Mouse (Mus musculus): Measurements from ENCODE around the gene Ipo9. TPM values are rescaled to one million over a fixed set of nuclear protein-coding genes. Genes with fewer than 3 reads are reported as not detected.
"Not testable (repeated sequence)": the region's sequence is repeated elsewhere in the genome, so short reads cannot be mapped to it uniquely, and the experiment has no call there.

Gene Ipo9
- polyA plus RNA-seq, 1 experiment from 2014 or later = 209 TPM

- peaks cover 100% of the 10 kb centered on the region for H3K36me3 ChIP-seq
- no peak for DNase-seq (ENCODE audit: low spot score)
Observed at GRCm38 (mm10) chr1:135413996-135414395, 16.3 kb downstream of the Ipo9 start.

DNA sequence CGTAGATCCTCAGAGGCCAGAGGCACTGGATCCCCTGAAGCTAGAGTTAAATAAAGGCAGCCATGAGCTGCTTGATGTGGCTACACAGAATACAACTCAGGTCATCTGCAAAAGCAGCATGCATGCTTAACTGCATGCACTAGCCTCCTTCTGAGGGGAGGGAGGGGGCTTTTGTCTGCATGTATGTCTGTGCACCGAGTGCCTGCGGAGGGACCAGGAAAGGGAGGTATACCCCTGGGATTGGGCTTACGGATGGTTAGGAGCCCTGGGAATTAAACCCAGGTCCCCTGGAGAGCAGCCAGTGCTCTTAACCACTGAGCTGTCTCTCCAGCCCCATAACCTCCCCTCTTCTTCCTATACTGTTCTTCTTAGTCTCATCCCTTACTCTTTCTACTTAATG lies 18.2 kb downstream of the Ipo9 start:
- Histone ChIP-seq H3K27me3 (ENCODE audit: low read depth, poor library complexity, severe bottlenecking) (no peaks in the 10 kb centered on the region), H3K36me3 (peaks cover 100% of the 10 kb centered on the region), H3K9me3 (replicated peaks) (no peaks in the 10 kb centered on the region), H3K4me1 (no peaks in the 10 kb centered on the region), H3K4me3 (no peak overlapping the region), H3K27ac (no peak overlapping the region)
- no peak for DNase-seq (ENCODE audit: low spot score)
- WGBS = 81% methylated on average over 4 of the region's 4 CpGs

More at GRCm38 (mm10) chr1:135413996-135414395, 16.3 kb downstream of the Ipo9 start:
- Histone ChIP-seq H3K27ac (no peak overlapping the region), H3K9me3 (replicated peaks) (no peaks in the 10 kb centered on the region), H3K27me3 (ENCODE audit: low read depth, poor library complexity, severe bottlenecking) (no peaks in the 10 kb centered on the region), H3K4me1 (no peaks in the 10 kb centered on the region), H3K4me3 (no peak overlapping the region)

DNA sequence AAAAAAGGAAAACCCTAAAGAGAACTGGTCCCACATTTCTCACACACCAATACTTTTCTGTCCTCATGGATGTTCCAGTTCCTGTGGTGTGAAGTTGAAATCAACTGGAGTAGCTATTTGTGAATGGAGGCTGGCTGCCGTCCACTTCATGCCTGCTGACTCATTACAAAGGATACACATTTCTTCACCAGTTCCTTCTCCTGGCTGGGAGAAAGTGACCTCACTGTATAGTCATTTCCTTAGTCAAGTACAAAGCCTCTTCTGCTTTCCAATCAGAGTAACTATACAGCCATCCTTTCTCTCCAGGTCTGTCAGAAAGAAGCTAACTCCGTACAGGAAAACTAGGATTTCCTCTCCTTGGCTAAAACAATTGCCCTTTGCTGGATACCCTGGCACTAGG lies 19.3 kb downstream of the Ipo9 start:
- DNase-seq (ENCODE audit: low spot score) = no peak
- peaks cover 100% of the 10 kb centered on the region for H3K36me3 ChIP-seq
- no peaks in the 10 kb centered on the region for H3K27me3 ChIP-seq (ENCODE audit: low read depth, poor library complexity, severe bottlenecking)
- H3K9me3 ChIP-seq (replicated peaks) = no peaks in the 10 kb centered on the region
- 97% methylated on average over 2 of the region's 2 CpGs for WGBS
- H3K27ac ChIP-seq = no peak overlapping the region
- no peak overlapping the region for H3K4me3 ChIP-seq
- no peaks in the 10 kb centered on the region for H3K4me1 ChIP-seq

GRCm38 (mm10) chr1:135408973-135409372 lies 21.3 kb downstream of the Ipo9 start:
- no peak for DNase-seq (ENCODE audit: low spot score)
- Histone ChIP-seq H3K9me3 (replicated peaks) (no peaks in the 10 kb centered on the region), H3K27me3 (ENCODE audit: low read depth, poor library complexity, severe bottlenecking) (no peaks in the 10 kb centered on the region), H3K4me3 (no peak overlapping the region), H3K27ac (no peak overlapping the region), H3K4me1 (no peaks in the 10 kb centered on the region), H3K36me3 (peaks cover 100% of the 10 kb centered on the region)
- WGBS = 95% methylated on average over 4 of the region's 4 CpGs

DNA sequence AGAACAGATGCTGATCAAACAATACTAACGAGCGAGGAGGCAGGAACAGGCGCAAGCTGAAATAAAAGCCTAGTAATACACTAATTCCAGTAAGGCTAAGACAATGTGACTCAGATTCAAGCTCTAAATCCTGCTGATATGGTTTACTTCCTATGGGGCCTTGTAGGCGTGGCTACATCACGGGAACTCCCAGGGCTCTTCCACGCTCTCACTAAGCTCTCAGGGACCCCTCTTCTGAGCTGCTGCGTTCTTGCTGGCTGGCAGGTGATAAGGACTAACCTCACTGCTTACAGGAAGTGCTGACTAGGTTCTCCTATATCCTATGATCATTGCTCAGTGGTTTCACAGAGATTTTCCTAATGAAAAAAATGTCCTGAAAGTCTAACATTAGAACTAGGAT lies 24.9 kb downstream of the Ipo9 start:
- H3K27ac ChIP-seq = no peak overlapping the region
- no peaks in the 10 kb centered on the region for H3K27me3 ChIP-seq (ENCODE audit: low read depth, poor library complexity, severe bottlenecking)
- 91% methylated on average over 7 of the region's 7 CpGs for WGBS
- H3K4me1 ChIP-seq = no peaks in the 10 kb centered on the region
- no peak overlapping the region for H3K4me3 ChIP-seq
- no peaks in the 10 kb centered on the region for H3K9me3 ChIP-seq (replicated peaks)
- H3K36me3 ChIP-seq = peaks cover 100% of the 10 kb centered on the region
- no peak for DNase-seq (ENCODE audit: low spot score)

- no peaks in the 10 kb centered on the region for H3K9me3 ChIP-seq (replicated peaks)
- no peak for DNase-seq (ENCODE audit: low spot score)
- WGBS = 95% methylated on average over 3 of the region's 3 CpGs
- H3K36me3 ChIP-seq = peaks cover 99% of the 10 kb centered on the region
- no peak overlapping the region for H3K4me3 ChIP-seq
- H3K4me1 ChIP-seq = no peaks in the 10 kb centered on the region
- H3K27ac ChIP-seq = no peak overlapping the region
- no peaks in the 10 kb centered on the region for H3K27me3 ChIP-seq (ENCODE audit: low read depth, poor library complexity, severe bottlenecking)
Observed at GRCm38 (mm10) chr1:135401452-135402110, 28.7 kb downstream of the Ipo9 start.

DNA sequence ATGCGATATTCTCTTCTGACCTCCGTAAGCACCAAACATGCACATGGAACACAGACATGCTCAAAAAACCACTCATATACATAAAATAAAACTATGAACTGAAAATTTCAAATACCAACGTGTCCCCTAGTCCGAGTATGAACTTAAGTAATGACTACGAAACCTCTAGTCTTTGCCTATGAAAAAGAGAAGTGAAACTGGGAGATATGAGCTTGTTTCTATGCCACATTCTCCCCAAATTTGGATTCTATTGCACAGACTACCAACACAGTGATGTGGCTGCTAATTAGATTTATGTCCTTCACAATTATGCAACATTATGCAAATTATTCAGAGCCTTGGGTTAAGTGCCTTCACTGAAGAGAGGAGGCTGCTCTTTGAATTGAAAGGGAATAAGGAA lies 30.8 kb downstream of the Ipo9 start:
- H3K4me1 ChIP-seq = no peaks in the 10 kb centered on the region
- WGBS = 95% methylated on average over 5 of the region's 5 CpGs
- H3K27ac ChIP-seq = no peak overlapping the region
- DNase-seq (ENCODE audit: low spot score) = no peak
- H3K36me3 ChIP-seq = peaks cover 99% of the 10 kb centered on the region
- H3K27me3 ChIP-seq (ENCODE audit: low read depth, poor library complexity, severe bottlenecking) = no peaks in the 10 kb centered on the region
- no peaks in the 10 kb centered on the region for H3K9me3 ChIP-seq (replicated peaks)
- no peak overlapping the region for H3K4me3 ChIP-seq

DNA sequence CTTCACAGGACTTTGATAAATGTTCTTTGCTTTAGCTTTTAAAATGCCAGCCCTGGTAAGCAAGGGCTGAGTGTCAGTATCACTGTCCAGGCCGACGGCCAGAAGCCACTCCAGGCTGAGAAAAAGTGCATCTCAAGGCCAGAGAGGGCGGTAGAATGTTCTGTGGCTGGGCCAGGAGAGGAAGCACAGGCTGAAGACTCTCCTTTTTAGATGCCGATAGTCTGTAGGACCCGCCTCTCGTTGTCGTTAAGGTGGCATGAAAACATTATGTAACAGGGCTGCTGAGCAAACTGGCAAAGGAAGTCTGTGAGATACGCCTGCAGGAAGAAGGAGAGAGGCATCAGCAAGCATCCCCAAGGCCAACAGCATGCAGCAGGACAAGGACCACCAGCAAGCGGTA lies 45.1 kb downstream of the Ipo9 start:
- Histone ChIP-seq H3K4me1 (0 out of 2 replicates have a peak, but pooled peaks cover 3% of the 10 kb centered on the region), H3K27ac (no peak overlapping the region), H3K4me3 (no peak overlapping the region), H3K36me3 (peaks cover 87% of the 10 kb centered on the region), H3K9me3 (replicated peaks) (no peaks in the 10 kb centered on the region), H3K27me3 (ENCODE audit: low read depth, poor library complexity, severe bottlenecking) (no peaks in the 10 kb centered on the region)
- WGBS = 91% methylated on average over 9 of the region's 9 CpGs
- DNase-seq (ENCODE audit: low spot score) = no peak

- no peak for DNase-seq (ENCODE audit: low spot score)
- over 99% methylated on average over 5 of the region's 5 CpGs for WGBS
Observed at GRCm38 (mm10) chr1:135384171-135384570, 46.1 kb downstream of the Ipo9 start.

GRCm38 (mm10) chr1:135381560-135381959 lies 48.7 kb downstream of the Ipo9 start:
- Histone ChIP-seq H3K36me3 (peaks cover 51% of the 10 kb centered on the region), H3K4me1 (peaks cover 11% of the 10 kb centered on the region; the same call in 1 of the 2 replicates)
- not testable (repeated sequence) for H3K27me3 ChIP-seq (ENCODE audit: low read depth, poor library complexity, severe bottlenecking); DNase-seq (ENCODE audit: low spot score); H3K9me3 ChIP-seq (replicated peaks); H3K4me3 ChIP-seq; H3K27ac ChIP-seq
- WGBS = 58% methylated on average over 6 of the region's 6 CpGs

More at GRCm38 (mm10) chr1:135384171-135384570, 46.1 kb downstream of the Ipo9 start:
- Histone ChIP-seq H3K36me3 (peaks cover 78% of the 10 kb centered on the region), H3K4me3 (no peak overlapping the region), H3K27ac (no peak overlapping the region), H3K9me3 (replicated peaks) (no peaks in the 10 kb centered on the region), H3K4me1 (0 out of 2 replicates have a peak, but pooled peaks cover 3% of the 10 kb centered on the region), H3K27me3 (ENCODE audit: low read depth, poor library complexity, severe bottlenecking) (no peaks in the 10 kb centered on the region)

GRCm38 (mm10) chr1:135380071-135380991 lies 50.0 kb downstream of the Ipo9 start:
- Histone ChIP-seq H3K9me3 (replicated peaks) (no peaks in the 10 kb centered on the region), H3K4me1 (peaks cover 13% of the 10 kb centered on the region), H3K27ac (no peak overlapping the region), H3K36me3 (peaks cover 39% of the 10 kb centered on the region), H3K27me3 (ENCODE audit: low read depth, poor library complexity, severe bottlenecking) (no peaks in the 10 kb centered on the region), H3K4me3 (no peak overlapping the region)
- DNase-seq (ENCODE audit: low spot score) = no peak
- WGBS = 80% methylated on average over 15 of the region's 15 CpGs

DNA sequence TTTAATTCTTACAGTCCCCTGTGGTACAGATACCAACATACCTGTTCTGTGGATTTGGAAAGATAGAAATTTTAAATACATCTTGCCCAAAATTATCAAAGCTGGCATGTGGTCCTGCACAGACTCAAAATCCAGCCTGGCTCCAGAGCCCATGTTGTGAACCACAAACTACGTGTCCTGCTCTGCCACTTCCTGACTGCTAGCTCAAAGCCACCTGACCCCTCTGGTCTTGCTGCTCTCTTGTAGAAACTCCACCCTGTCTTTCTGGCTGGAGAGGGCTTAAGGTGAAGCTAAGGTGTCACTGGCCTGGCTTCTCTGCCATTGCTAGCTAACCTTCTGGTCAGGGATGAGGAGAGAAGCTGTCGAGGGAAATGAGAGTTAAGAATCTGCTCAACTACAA lies 51.3 kb downstream of the Ipo9 start:
- no peak overlapping the region for H3K4me3 ChIP-seq
- H3K4me1 ChIP-seq = peaks cover 26% of the 10 kb centered on the region
- WGBS = 53% methylated on average over 2 of the region's 2 CpGs
- H3K36me3 ChIP-seq = peaks cover 26% of the 10 kb centered on the region
- H3K27me3 ChIP-seq (ENCODE audit: low read depth, poor library complexity, severe bottlenecking) = no peaks in the 10 kb centered on the region
- H3K9me3 ChIP-seq (replicated peaks) = no peaks in the 10 kb centered on the region
- H3K27ac ChIP-seq = no peak overlapping the region
- no peak for DNase-seq (ENCODE audit: low spot score)

DNA sequence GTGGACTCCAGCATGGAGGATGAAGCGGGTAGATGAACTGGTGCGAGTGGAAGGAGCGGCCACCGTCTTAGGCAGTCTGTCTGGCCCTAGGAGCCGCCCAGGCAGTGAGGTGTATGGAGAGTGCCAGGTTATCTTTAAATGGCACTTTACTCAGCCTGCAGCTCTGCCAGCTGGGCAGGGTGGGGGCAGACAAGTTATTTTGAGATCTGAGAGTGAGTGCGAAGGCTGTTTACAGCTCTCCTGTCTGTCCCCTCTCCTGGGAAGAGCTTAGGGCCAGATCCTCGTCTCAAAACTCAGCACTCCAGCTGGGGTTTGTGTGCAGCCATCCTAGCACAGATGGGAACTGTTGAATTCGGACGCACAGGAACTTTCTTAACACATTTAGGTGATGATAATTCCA lies 51.7 kb downstream of the Ipo9 start:
- 64% methylated on average over 9 of the region's 9 CpGs for WGBS

More for the DNA sequence above, 51.7 kb downstream of the Ipo9 start:
- H3K4me3 ChIP-seq = no peak overlapping the region
- no peaks in the 10 kb centered on the region for H3K27me3 ChIP-seq (ENCODE audit: low read depth, poor library complexity, severe bottlenecking)
- peaks cover 22% of the 10 kb centered on the region for H3K36me3 ChIP-seq
- DNase-seq (ENCODE audit: low spot score) = no peak
- no peak overlapping the region for H3K27ac ChIP-seq
- no peaks in the 10 kb centered on the region for H3K9me3 ChIP-seq (replicated peaks)
- H3K4me1 ChIP-seq = peaks cover 29% of the 10 kb centered on the region

Measured in limb, embryonic 10.5 days (tissue).